8 mouse cellular contexts compared by ENCODE assay signal in genomic region chr19:4439161-4439801, GRCm38 (mm10). TPM values are rescaled to one million over a fixed set of nuclear protein-coding genes. Genes with fewer than 3 reads are reported as not detected.
A peak's percentile ranks its signal among the peaks of the same experiment; 100 is the strongest.
DNase-seq lines count a peak whose midpoint lies in the region; ATAC-seq lines count a peak whose summit lies in the region.

Gene Rhod (minus strand): TSS chr19:4439432.

- H3K36me3 ChIP-seq in megakaryocyte, embryonic 14.5 days (replicated peaks; ENCODE audit: low read length) = no peaks in the 10 kb centered on the region
- peaks cover 16% of the 10 kb centered on the region for H3K36me3 ChIP-seq in heart, embryonic 13.5 days

- H3K27ac ChIP-seq in heart, embryonic 13.5 days (replicated peaks) = peak within 1 kb of the TSS; percentile 53

- H3K4me2 ChIP-seq in heart, embryonic 13.5 days = peak within 1 kb of the TSS; percentile 90

- peaks cover 17% of the 10 kb centered on the region for H3K9me3 ChIP-seq in megakaryocyte, embryonic 14.5 days
- no peaks in the 10 kb centered on the region for H3K9me3 ChIP-seq in heart, embryonic 13.5 days

- peaks cover 67% of the 10 kb centered on the region for H3K27me3 ChIP-seq in megakaryocyte, embryonic 14.5 days (replicated peaks)
- no peaks in the 10 kb centered on the region for H3K27me3 ChIP-seq in heart, embryonic 13.5 days (replicated peaks)

- peak; percentile 71 for DNase-seq in embryo, embryonic 9.5 days (ENCODE audit: extremely low spot score)
- peak; percentile 92 for DNase-seq in kidney, postnatal 10 days
- peak; percentile 82 to 83 for DNase-seq in lung, postnatal 4 days
- peak; percentile 38 for DNase-seq in testis, postnatal 14 days (ENCODE audit: low spot score)
- no peak for DNase-seq in right cerebral cortex, postnatal 36 days (ENCODE audit: low spot score in 2 of 2)

- ATAC-seq in megakaryocyte, adult 5-6 weeks (ENCODE audit: poor library complexity, severe bottlenecking) = no peak
- ATAC-seq in heart, embryonic 13.5 days (ENCODE audit: extremely low read depth, insufficient number of reproducible peaks, low FRiP score, low TSS enrichment) = 0 out of 2 replicates have a peak, but pooled peaks have one; percentile 5

- H3K4me3 ChIP-seq in megakaryocyte, embryonic 14.5 days (replicated peaks) = peak within 1 kb of the TSS; percentile 88
- peak within 1 kb of the TSS; percentile 85 for H3K4me3 ChIP-seq in heart, embryonic 13.5 days

- peak within 1 kb of the TSS; percentile 93 for H3K9ac ChIP-seq in heart, embryonic 13.5 days

- WGBS in heart, embryonic 13.5 days = 1% methylated on average over 48 of the region's 51 CpGs

- peaks cover 50% of the 10 kb centered on the region for H3K4me1 ChIP-seq in megakaryocyte, embryonic 14.5 days
- H3K4me1 ChIP-seq in heart, embryonic 13.5 days = peaks cover 48% of the 10 kb centered on the region

RNA-seq across cellular contexts. Expression of gene Rhod, which starts in this region (rescaled TPM):
- polyA plus RNA-seq in megakaryocyte, embryonic 14.5 days (2012; ENCODE audit: insufficient read depth, low replicate concordance) = 0.16 TPM in 1 of 2 replicates, not detected in the other
- not detected in 2 replicates for total RNA-seq in megakaryocyte, adult 5-6 weeks (2015)
- total RNA-seq in megakaryocyte, adult 5-6 weeks (2017) = not detected in 2 replicates
- polyA plus RNA-seq in heart, embryonic 13.5 days (2015; fragmentation: Nextera tagmentation; extraction: Ambion mirVana) = 25.0 and 25.1 TPM in 2 replicates

Comparison
In these comparisons a context has a peak if more than half of its experiments do, and no peak if none do; other contexts are left out.
1. RNA of gene Rhod (polyA plus RNA-seq): 25.0 to 25.1 TPM in heart, embryonic 13.5 days; 0.16 TPM in megakaryocyte, embryonic 14.5 days; every median in the first group is over 10 times any median in the second.
2. DNase-seq: peak in embryo, embryonic 9.5 days (single experiment), kidney, postnatal 10 days (single experiment), lung, postnatal 4 days (2 of 2) and testis, postnatal 14 days (single experiment); none in right cerebral cortex, postnatal 36 days (0 of 2).